8 mouse cellular contexts compared by ENCODE assay signal in the genomic region with DNA sequence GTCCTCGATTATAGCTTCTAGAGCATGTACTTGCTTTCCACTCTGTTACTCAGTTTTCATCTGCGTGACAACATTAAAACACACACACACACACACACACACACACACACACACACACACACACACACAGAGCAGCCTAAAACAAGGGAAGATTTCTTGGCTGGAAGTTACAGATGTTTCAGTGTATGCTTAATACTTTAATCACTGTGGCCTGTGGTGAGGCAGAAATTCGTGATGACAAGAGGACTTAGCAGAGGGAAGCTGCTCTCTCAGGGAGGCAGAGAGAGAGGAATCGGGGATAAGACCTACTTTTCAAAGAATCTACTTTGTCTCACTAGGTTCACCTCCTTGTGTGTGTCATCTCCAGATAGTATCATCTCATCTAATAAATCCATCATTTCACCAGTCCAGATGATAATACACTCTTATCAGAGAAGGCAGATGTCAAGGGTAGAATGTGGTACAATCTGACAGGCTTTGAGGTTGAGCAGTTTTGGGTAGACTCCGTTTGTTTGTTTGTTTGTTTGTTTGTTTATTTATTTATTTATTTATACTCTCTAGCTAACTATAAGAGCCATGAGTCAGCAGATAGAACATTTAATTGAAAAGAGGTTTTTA. TPM values are rescaled to one million over a fixed set of nuclear protein-coding genes. Genes with fewer than 3 reads are reported as not detected.
A peak's percentile ranks its signal among the peaks of the same experiment; 100 is the strongest.
DNase-seq lines count a peak whose midpoint lies in the region; ATAC-seq and TF ChIP-seq lines count a peak whose summit lies in the region.

No protein-coding gene starts in this region.

- H3K9me3 ChIP-seq in limb, embryonic 12.5 days: no peaks in the 10 kb centered on the region
- H3K9me3 ChIP-seq in stomach, postnatal 0 days (ENCODE audit: control insufficient read depth, low read length): no peaks in the 10 kb centered on the region

- H3K4me1 ChIP-seq in limb, embryonic 12.5 days (replicated peaks): peaks cover 19% of the 10 kb centered on the region
- 0 out of 2 replicates have a peak, but pooled peaks cover 3% of the 10 kb centered on the region for H3K4me1 ChIP-seq in stomach, postnatal 0 days (replicated peaks; ENCODE audit: control insufficient read depth, insufficient read depth)

- no peak overlapping the region for H3K9ac ChIP-seq in limb, embryonic 12.5 days (replicated peaks)
- H3K9ac ChIP-seq in stomach, postnatal 0 days (ENCODE audit: low read length): no peak overlapping the region

- no peak for ATAC-seq in limb, embryonic 12.5 days (ENCODE audit: insufficient number of reproducible peaks, insufficient read depth, low FRiP score, low TSS enrichment, low read depth)
- ATAC-seq in stomach, postnatal 0 days (ENCODE audit: low FRiP score, low TSS enrichment): no peak

- no peaks in the 10 kb centered on the region for H3K36me3 ChIP-seq in limb, embryonic 12.5 days
- H3K36me3 ChIP-seq in stomach, postnatal 0 days (ENCODE audit: control insufficient read depth, insufficient read depth, low read length): no peaks in the 10 kb centered on the region

- 51% methylated on average over 5 of the region's 5 CpGs for WGBS in limb, embryonic 12.5 days
- WGBS in stomach, postnatal 0 days: 33% methylated on average over 5 of the region's 5 CpGs

- peak overlapping the region; percentile 63 for H3K4me2 ChIP-seq in limb, embryonic 12.5 days
- H3K4me2 ChIP-seq in stomach, postnatal 0 days (replicated peaks; ENCODE audit: low read depth): peak overlapping the region; percentile 80

- no peaks in the 10 kb centered on the region for H3K27me3 ChIP-seq in limb, embryonic 12.5 days
- H3K27me3 ChIP-seq in stomach, postnatal 0 days (ENCODE audit: control insufficient read depth, insufficient read depth, low read length): no peaks in the 10 kb centered on the region

- H3K4me3 ChIP-seq in limb, embryonic 12.5 days (replicated peaks): peak overlapping the region; percentile 81; the same call in 1 of the 2 replicates
- peak overlapping the region; percentile 88 for H3K4me3 ChIP-seq in stomach, postnatal 0 days (ENCODE audit: low read depth, low read length)

- H3K27ac ChIP-seq in limb, embryonic 12.5 days: no peak overlapping the region
- H3K27ac ChIP-seq in stomach, postnatal 0 days (replicated peaks): no peak overlapping the region

- no peak for TF ChIP-seq CTCF in stomach, postnatal 0 days (IDR thresholded peaks at IDR 0.05; ENCODE audit: low read depth)

- DNase-seq in adrenal gland, postnatal 10 days: peak; percentile 13
- DNase-seq in adrenal gland, adult 18-20 months (ENCODE audit: low spot score in 2 of 2): no peak
- peak; percentile 18 for DNase-seq in retina, postnatal 1 day
- DNase-seq in retina, embryonic 14.5 days (ENCODE audit: low spot score): no peak
- no peak for DNase-seq in stomach, postnatal 0 days (ENCODE audit: low spot score)
- no peak for DNase-seq in thymus, postnatal 14 days
- DNase-seq in layer of hippocampus, adult 9-11 months: no peak

- no peak for TF ChIP-seq EP300 in stomach, postnatal 0 days (optimal IDR thresholded peaks at IDR 0.05)

RNA-seq across cellular contexts. Expression of a gene that starts 1.2 kb away (rescaled TPM):
- total RNA-seq in adrenal gland, postnatal 10 days (2021): 100 to 1,000 TPM; 180 to 193 TPM
- total RNA-seq in adrenal gland, adult 18-20 months (2021): 100 to 1,000 TPM; 152 to 173 TPM
- 11.7 TPM in 2 replicates for polyA plus RNA-seq in limb, embryonic 12.5 days (2016; fragmentation: Nextera tagmentation; extraction: Ambion mirVana)
- polyA plus RNA-seq in stomach, postnatal 0 days (2015; fragmentation: Nextera tagmentation; extraction: Ambion mirVana): 10.5 and 11.7 TPM in 2 replicates

Comparison
In these comparisons a context has a peak if more than half of its experiments do, and no peak if none do; other contexts are left out.
1. DNase-seq: peak in adrenal gland, postnatal 10 days (single experiment) and retina, postnatal 1 day (single experiment); none in adrenal gland, adult 18-20 months (0 of 2), retina, embryonic 14.5 days (single experiment), stomach, postnatal 0 days (single experiment), thymus, postnatal 14 days (single experiment) and layer of hippocampus, adult 9-11 months (single experiment).